Mouse (Mus musculus) limb, embryonic 15.5 days (tissue): ENCODE measurements at regions not wholly inside any gene's neighbourhood (a gene's known extent, or its start where the extent isn't known, plus 50 kb on each side); places are given as distances from the start of the nearest gene placed in this dataset.
"Not testable (repeated sequence)": the region's sequence is repeated elsewhere in the genome, so short reads cannot be mapped to it uniquely, and the experiment has no call there.

Experiments used
- ATAC-seq: fragments of 200-750 bp; cut with Nextera tagmentation; 2 replicates; pipeline ENCODE4 v1.8.0; 2017; ENCODE audit warnings: low read depth, moderate TSS enrichment; ENCODE audit not compliant: insufficient number of reproducible peaks, low FRiP score, low TSS enrichment
- H3K27ac ChIP-seq: fragments of 300-500 bp; sonication (generic); 2 replicates; pipeline ENCODE4 v1.5.1; 2015; ENCODE audit warnings: moderate library complexity, mild to moderate bottlenecking, inconsistent platforms
- H3K27me3 ChIP-seq: fragments of 300-500 bp; sonication (generic); 2 replicates; pipeline ENCODE4 v1.6.1; 2015; ENCODE audit warnings: inconsistent platforms
- H3K36me3 ChIP-seq: fragments of 300-500 bp; sonication (generic); 2 replicates; pipeline ENCODE4 v1.6.1; 2015; ENCODE audit warnings: inconsistent platforms
- H3K4me1 ChIP-seq: fragments of 300-500 bp; sonication (generic); 2 replicates; pipeline ENCODE4 v1.6.1; 2015; ENCODE audit warnings: inconsistent platforms
- H3K4me2 ChIP-seq: fragments of 300-500 bp; sonication (generic); 2 replicates; pipeline ENCODE4 v1.6.1; 2015; ENCODE audit warnings: mild to moderate bottlenecking, inconsistent platforms
- H3K4me3 ChIP-seq: fragments of 300-500 bp; sonication (generic); 2 replicates; pipeline ENCODE4 v1.5.1; 2015; ENCODE audit warnings: mild to moderate bottlenecking, inconsistent platforms
- H3K9ac ChIP-seq: fragments of 300-500 bp; sonication (generic); 2 replicates; pipeline ENCODE4 v1.6.1; 2015; ENCODE audit warnings: inconsistent platforms
- H3K9me3 ChIP-seq: fragments of 300-500 bp; sonication (generic); 2 replicates; pipeline ENCODE4 v1.6.1; 2016; ENCODE audit warnings: inconsistent platforms
- WGBS: fragments of 180-500 bp; shearing (Covaris S2); methylation state at CpG from one replicate; pipeline ENCODE4 v1.1.7; 2015; 5-methylcytosine and 5-hydroxymethylcytosine counted together

DNA sequence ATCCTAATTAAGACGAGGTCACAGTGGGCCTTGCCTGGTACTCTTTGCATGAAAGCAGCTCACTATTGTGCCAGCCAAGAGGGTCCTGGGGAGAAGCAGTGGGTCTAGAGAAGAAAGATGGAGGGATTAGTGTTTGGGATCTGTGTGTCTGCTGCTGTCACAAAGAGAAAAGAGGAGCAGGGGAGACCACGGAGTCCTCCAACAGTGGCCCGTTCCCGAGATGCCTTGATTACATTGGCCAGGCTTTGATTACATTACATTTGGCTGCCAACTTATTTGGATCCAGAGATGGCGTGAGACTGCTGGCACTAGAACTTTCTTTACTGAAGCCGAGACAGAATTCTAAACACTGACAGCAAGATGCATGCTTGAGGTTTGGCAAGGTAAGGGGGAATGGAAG lies 78.4 kb upstream of the Slc1a3 start:
- no peaks in the 10 kb centered on the region for H3K36me3 ChIP-seq
- no peak overlapping the region for H3K4me3 ChIP-seq
- no peaks in the 10 kb centered on the region for H3K9me3 ChIP-seq
- 73% methylated on average over 6 of the region's 6 CpGs for WGBS
- H3K27me3 ChIP-seq = no peaks in the 10 kb centered on the region
- no peak overlapping the region for H3K4me2 ChIP-seq
- H3K27ac ChIP-seq = no peak overlapping the region
- ATAC-seq = no peak
- 0 out of 2 replicates have a peak, but pooled peaks cover 3% of the 10 kb centered on the region for H3K4me1 ChIP-seq
- no peak overlapping the region for H3K9ac ChIP-seq

DNA sequence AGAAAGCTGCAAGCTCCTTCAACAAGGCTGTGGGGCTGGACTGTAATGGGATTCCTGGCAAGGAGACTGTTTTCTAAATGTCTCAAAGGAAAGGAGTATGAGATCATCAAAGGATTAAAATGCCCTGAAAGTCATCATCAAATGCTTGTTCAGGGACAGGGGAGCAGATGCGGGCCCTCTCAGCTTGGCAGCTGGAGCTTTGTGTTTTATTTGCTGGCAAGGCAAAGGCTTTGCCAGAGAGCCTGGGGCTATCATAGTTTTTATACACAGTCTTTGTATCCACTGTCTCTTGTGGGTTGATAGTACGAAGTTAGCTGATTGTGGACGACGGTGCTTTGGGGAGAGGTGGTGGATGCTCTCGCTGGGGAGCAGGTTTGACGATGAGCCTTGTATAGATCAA lies 75.0 kb upstream of the Slc1a3 start:
- WGBS = 48% methylated on average over 6 of the region's 6 CpGs
- Histone ChIP-seq H3K4me1 (0 out of 2 replicates have a peak, but pooled peaks cover 3% of the 10 kb centered on the region), H3K4me3 (no peak overlapping the region), H3K9me3 (no peaks in the 10 kb centered on the region), H3K27ac (no peak overlapping the region), H3K4me2 (no peak overlapping the region), H3K9ac (no peak overlapping the region), H3K36me3 (no peaks in the 10 kb centered on the region), H3K27me3 (no peaks in the 10 kb centered on the region)
- ATAC-seq = no peak

DNA sequence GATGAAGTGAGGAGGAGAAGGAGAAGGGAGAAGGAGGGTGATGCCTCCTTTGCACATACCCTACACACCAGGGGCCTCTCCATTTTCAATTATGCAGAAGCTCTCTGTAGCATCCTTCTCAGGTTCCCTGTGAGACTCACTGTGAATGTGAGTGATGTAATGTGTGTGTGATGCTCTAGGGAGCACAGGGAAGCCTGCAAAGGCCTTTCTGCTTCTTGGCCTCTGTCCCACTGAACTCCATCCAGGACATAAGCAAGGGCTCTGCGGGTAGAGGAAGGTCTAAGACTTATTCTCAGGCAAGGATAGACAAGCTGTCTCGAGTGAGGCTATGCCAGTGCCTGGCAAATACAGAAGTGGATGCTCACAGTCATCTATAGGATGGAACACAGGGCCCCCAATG lies 73.0 kb upstream of the Slc1a3 start:
- no peaks in the 10 kb centered on the region for H3K27me3 ChIP-seq
- 83% methylated on average over 2 of the region's 2 CpGs for WGBS
- no peaks in the 10 kb centered on the region for H3K9me3 ChIP-seq
- 0 out of 2 replicates have a peak, but pooled peaks cover 3% of the 10 kb centered on the region for H3K4me1 ChIP-seq
- H3K36me3 ChIP-seq = no peaks in the 10 kb centered on the region
- no peak overlapping the region for H3K27ac ChIP-seq
- no peak overlapping the region for H3K4me3 ChIP-seq
- no peak overlapping the region for H3K9ac ChIP-seq
- H3K4me2 ChIP-seq = no peak overlapping the region
- no peak for ATAC-seq

DNA sequence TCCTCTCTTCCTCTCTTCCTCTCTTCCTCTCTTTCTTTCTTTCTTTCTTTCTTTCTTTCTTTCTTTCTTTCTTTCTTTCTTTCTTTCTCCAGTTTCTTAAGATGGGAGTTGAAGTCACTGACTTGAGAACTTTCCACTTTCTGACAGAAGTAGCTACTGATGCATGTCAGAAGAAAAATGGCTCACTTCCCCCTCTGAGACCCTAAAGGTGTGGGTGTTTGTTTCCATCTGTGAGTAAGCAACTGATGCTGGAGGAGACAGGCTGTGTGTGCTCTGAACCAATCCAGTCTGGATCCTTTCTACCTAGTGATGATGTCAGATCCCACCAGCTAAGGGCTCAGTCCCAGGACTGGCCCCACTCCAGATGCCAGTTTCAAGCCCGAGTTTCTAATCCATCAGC lies 72.5 kb upstream of the Slc1a3 start:
- no peaks in the 10 kb centered on the region for H3K36me3 ChIP-seq
- WGBS = 39% methylated on average over 1 of the region's 1 CpGs
- no peaks in the 10 kb centered on the region for H3K27me3 ChIP-seq
- ATAC-seq = no peak
- no peak overlapping the region for H3K4me3 ChIP-seq
- no peak overlapping the region for H3K9ac ChIP-seq
- no peaks in the 10 kb centered on the region for H3K9me3 ChIP-seq
- H3K4me2 ChIP-seq = no peak overlapping the region
- no peak overlapping the region for H3K27ac ChIP-seq
- 0 out of 2 replicates have a peak, but pooled peaks cover 3% of the 10 kb centered on the region for H3K4me1 ChIP-seq

DNA sequence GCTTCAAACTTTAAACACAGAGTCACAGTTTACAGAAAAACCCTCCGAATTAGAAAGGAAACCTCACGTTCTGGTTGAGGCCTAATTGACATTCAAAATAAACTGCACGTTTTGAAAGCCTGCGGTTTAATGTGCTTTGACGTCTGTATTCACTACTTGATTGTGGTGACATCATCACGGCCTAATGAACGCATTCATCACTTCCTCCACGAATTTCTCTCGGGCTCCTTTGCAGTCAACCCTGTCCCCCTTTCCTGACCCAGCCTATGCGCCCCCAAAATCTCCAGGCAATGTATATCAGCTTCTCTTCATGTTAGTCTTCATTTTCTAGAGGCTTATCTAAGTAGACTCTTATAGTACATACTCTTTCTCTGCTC lies 71.6 kb upstream of the Slc1a3 start:
- no peak for ATAC-seq

DNA sequence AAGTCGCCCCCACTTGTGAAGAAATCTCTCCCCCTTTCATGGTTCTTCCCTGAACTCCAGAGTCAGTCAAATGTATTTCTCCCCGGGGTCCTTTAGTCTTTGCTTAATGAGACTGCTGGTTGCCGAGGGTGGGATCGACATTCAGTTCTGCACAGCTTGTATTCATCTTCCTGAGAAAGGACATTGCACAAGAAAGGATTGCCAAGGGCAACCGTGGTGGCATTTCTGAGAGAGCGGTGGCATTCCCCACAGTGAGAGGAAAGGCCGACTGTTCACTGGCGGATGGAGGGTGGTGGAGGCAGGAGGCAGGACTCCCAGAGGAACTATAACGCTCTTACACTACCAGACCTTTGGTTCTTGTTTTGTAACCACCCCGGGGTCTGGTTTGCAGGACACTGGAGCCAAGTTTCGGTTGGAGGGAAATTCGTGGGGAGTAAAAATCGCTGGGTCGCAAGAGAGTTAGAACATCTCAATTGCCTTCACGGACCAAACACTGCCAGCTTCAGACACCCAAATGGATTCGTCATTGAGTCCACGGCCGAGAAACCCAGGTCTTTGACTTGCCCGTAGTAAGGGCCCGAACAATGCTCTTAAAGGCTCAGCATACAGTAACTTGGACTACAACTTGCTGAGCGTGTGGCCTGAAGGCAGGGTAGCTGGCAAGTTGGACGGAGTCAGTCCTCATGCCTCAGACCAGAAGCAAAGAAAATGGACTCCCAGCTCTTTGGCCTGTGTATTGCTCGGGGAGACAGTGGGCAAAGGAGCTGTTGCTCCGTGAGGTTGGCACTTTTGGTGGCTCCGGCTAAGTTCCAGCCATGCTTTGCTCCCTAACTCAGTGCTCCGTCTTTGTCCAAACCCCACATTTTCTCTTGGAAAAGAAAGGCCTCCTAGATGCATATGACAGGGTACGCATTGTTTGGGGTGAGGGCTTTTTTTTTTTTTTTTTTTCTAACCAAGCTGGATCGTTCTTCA lies 70.9 kb upstream of the Slc1a3 start:
- Histone ChIP-seq H3K9me3 (no peaks in the 10 kb centered on the region), H3K27ac (no peak overlapping the region), H3K4me3 (no peak overlapping the region), H3K4me2 (no peak overlapping the region), H3K27me3 (no peaks in the 10 kb centered on the region), H3K36me3 (no peaks in the 10 kb centered on the region), H3K4me1 (0 out of 2 replicates have a peak, but pooled peaks cover 3% of the 10 kb centered on the region), H3K9ac (no peak overlapping the region)
- ATAC-seq = no peak
- WGBS = 84% methylated on average over 28 of the region's 28 CpGs

More for the DNA sequence above, 71.6 kb upstream of the Slc1a3 start:
- Histone ChIP-seq H3K4me3 (no peak overlapping the region), H3K36me3 (no peaks in the 10 kb centered on the region), H3K9me3 (no peaks in the 10 kb centered on the region), H3K27ac (no peak overlapping the region), H3K4me1 (0 out of 2 replicates have a peak, but pooled peaks cover 3% of the 10 kb centered on the region), H3K4me2 (no peak overlapping the region), H3K9ac (no peak overlapping the region), H3K27me3 (no peaks in the 10 kb centered on the region)
- WGBS = 82% methylated on average over 10 of the region's 10 CpGs

DNA sequence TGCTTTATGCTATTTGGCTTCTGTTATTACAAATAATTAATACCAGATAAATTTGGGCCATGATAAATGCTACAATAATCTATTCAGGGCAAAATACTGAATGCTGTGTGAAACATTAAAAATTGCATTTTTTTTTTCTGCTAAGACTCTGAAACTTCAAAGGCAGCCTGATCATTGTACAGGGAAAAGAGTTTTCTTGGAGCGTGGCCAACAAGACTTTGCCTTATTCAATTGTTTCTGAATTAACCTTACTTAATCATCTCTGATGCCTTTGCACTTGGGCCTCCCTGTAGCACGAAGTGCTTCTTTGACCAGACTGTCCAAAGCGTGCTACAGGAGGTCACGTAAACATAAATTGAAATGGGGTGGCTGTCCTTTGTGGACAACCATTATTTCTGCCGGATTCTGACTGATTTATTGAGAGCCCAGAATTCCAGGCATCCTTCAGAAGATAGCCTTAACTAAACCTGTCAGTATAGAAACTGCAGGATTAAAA lies 69.9 kb upstream of the Slc1a3 start:
- no peak overlapping the region for H3K4me2 ChIP-seq
- no peaks in the 10 kb centered on the region for H3K27me3 ChIP-seq
- no peak overlapping the region for H3K27ac ChIP-seq
- WGBS = 67% methylated on average over 5 of the region's 5 CpGs
- no peak for ATAC-seq
- no peak overlapping the region for H3K9ac ChIP-seq
- no peaks in the 10 kb centered on the region for H3K4me1 ChIP-seq
- no peaks in the 10 kb centered on the region for H3K36me3 ChIP-seq
- H3K4me3 ChIP-seq = no peak overlapping the region
- H3K9me3 ChIP-seq = no peaks in the 10 kb centered on the region

DNA sequence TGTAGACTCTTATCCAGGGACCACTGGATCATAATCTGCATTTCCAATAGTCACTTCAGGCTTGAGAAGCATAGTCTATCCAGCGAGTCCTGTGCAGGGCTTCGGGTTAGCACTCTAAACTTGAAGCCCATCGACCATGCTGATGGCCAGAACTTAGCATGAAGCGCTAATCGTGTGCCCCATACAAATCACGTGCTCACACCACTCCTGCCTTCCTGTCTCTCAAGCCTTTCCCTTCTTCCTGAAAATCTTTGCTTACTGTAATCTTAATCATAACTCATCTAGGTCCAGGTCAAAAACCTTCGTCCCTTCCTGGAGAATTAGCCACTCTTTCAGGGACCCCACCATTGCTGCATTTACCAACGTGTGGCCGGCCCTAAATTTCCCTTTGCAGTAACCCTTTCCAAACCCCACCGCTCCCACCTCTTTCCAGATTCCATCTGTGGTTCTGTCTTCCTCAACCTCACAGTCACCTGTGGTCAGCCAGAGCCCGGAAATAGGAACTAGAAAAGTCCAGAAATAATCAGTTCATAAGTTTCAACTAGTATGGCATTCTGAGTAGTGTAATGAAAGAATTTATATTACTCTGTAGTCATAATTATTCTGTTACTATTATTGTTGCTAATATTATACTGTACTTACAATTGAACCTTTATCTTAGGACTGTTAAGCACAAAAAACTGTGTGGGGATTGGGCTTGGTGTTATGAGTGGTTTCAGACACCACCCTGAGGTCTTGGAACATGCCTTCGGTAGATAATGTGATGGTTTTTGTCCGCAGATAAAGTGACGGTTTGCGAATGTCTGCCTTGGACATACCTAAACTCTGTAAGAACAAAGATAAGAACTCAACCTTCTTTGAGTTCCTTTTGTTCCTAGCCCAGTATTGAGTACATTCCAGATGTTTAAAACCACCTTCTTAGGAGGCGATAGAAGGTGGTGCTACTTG lies 57.3 kb upstream of the Slc1a3 start:
- 87% methylated on average over 16 of the region's 16 CpGs for WGBS
- Histone ChIP-seq H3K4me1 (no peaks in the 10 kb centered on the region), H3K4me3 (no peak overlapping the region), H3K9me3 (no peaks in the 10 kb centered on the region), H3K36me3 (no peaks in the 10 kb centered on the region), H3K9ac (no peak overlapping the region), H3K27ac (no peak overlapping the region), H3K4me2 (no peak overlapping the region), H3K27me3 (no peaks in the 10 kb centered on the region)
- ATAC-seq = no peak

DNA sequence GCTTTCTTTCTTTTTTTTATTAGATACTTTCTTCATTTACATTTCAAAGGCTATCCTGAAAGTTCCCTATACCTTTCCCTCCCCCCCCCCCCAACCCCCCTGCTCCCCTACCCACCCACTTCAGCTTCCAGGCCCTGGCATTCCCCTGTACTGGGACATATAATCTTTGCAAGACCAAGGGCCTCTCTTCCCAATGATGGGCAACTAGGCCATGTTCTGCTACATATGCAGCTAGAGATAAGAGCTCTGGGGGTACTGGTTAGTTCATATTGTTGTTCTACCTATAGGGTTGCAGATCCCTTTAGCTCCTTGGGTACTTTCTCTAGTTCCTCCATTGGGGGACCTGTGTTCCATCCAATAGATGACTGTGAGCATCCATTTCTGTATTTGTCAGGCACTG lies 55.6 kb upstream of the Slc1a3 start:
- H3K27ac ChIP-seq, H3K4me3 ChIP-seq, H3K4me1 ChIP-seq, H3K4me2 ChIP-seq, H3K9me3 ChIP-seq, ATAC-seq, H3K36me3 ChIP-seq, H3K27me3 ChIP-seq, H3K9ac ChIP-seq: not testable (repeated sequence)

DNA sequence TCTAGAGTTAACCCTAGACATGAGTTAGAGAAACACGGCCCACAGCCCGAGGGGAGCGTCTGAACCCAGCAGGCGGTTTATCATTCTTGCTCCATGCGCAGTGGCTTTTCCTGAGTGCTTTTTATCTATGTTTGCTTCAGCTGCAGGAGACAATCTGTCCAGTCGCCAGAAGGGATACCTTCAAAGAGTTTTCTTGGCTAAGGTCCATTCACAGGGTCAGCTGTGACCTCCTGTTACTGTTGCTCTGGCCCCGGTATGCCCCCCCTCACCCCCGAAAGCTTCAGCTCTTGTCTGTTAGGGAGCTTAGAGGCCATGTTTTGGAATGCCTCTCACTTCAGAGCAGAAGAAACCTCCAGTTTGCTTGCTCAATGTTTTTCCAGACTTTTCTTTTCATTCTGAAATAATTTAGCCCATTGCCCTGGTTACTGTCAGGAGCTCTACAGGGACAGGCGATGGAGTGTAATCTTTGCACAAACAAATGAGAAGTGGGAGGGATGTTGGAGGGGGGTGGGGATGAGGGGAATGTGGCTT lies 51.2 kb upstream of the Slc1a3 start:
- no peak overlapping the region for H3K4me2 ChIP-seq
- H3K27me3 ChIP-seq = no peaks in the 10 kb centered on the region
- no peak overlapping the region for H3K4me3 ChIP-seq
- no peaks in the 10 kb centered on the region for H3K4me1 ChIP-seq
- H3K27ac ChIP-seq = no peak overlapping the region
- WGBS = 53% methylated on average over 9 of the region's 9 CpGs
- ATAC-seq = no peak
- no peaks in the 10 kb centered on the region for H3K9me3 ChIP-seq
- H3K9ac ChIP-seq = no peak overlapping the region
- no peaks in the 10 kb centered on the region for H3K36me3 ChIP-seq

DNA sequence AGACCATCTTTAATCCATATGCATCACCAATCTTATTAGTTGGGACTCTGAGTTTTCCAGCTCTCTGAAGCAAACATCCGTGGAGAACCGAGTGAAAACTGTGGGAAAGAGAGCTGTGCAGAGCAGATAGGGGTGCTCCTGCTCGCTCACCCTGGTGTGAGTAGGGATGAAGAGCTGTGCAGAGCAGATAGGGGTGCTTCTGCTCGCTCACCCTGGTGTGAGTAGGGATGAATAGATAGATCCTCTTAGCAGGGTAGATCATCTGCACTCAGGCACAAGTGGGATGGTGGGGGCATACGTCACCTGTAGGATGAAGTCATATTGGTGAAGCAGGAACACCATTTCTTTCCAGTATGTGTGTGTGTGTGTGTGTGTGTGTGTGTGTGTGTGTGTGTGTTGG lies 50.6 kb upstream of the Slc1a3 start:
- no peaks in the 10 kb centered on the region for H3K4me1 ChIP-seq
- no peaks in the 10 kb centered on the region for H3K27me3 ChIP-seq
- no peak overlapping the region for H3K27ac ChIP-seq
- no peaks in the 10 kb centered on the region for H3K9me3 ChIP-seq
- H3K9ac ChIP-seq = no peak overlapping the region
- no peak for ATAC-seq
- no peak overlapping the region for H3K4me2 ChIP-seq
- WGBS = 82% methylated on average over 5 of the region's 5 CpGs
- H3K36me3 ChIP-seq = no peaks in the 10 kb centered on the region
- H3K4me3 ChIP-seq = no peak overlapping the region
